Mouse (Mus musculus): ENCODE results near the gene Cd82.

GRCm38 (mm10) chr2:93456140-93456539 is 6.8 kb downstream of the Cd82 start:
- TF ChIP-seq CTCF (IDR thresholded peaks at IDR 0.05; ENCODE audit: borderline replicate concordance, control insufficient read depth, extremely low read depth, insufficient read depth, low read length, poor library complexity) (no peak), POLR2A (IDR thresholded peaks at IDR 0.05; ENCODE audit: control insufficient read depth, extremely low read depth, insufficient read depth, low read length, poor library complexity) (no peak)
